Mouse (Mus musculus) lung, adult 2 months (tissue): ENCODE measurements around the gene Mrps7.

Source experiments
- CTCF ChIP-seq: fragments of 200-500 bp; IDR thresholded peaks from 2 replicates; pipeline ENCODE4 v1.5.1; 2011; ENCODE audit warnings: mild to moderate bottlenecking, low read length, control low read depth; ENCODE audit not compliant: insufficient read depth
- POLR2A ChIP-seq: fragments of 200-500 bp; IDR thresholded peaks from 2 replicates; pipeline ENCODE4 v1.6.1; 2011; ENCODE audit warnings: low read depth, mild to moderate bottlenecking, control low read depth, low read length, borderline replicate concordance; ENCODE audit errors: extremely low read depth

GRCm38 (mm10) chr11:115615875-115616274 is 12.2 kb downstream of the Mrps7 start:
- TF ChIP-seq CTCF (no peak), POLR2A (no peak)
